Mouse (Mus musculus) mature B cell (primary cell): ENCODE data around the gene 2810006K23Rik.
"Not testable (repeated sequence)": the region's sequence is repeated elsewhere in the genome, so short reads cannot be mapped to it uniquely, and the experiment has no call there.

Experiments
- in situ Hi-C: fragments of 300-500 bp; cut with MboI; formaldehyde crosslinking; loops from 2 replicates; pipeline ENCODE4 v1.14.3; 2019

Gene 2810006K23Rik

GRCm38 (mm10) chr5:124327510-124328364 is at the start of gene 2810006K23Rik, which contains the start of gene Mphosph9:
Gene 2810006K23Rik, plus strand, starts transcription at chr5:124328089.
Gene Mphosph9, minus strand, starts transcription at chr5:124327972.
- in situ Hi-C loops, result no loop called here

- in situ Hi-C loops, result no loop called here
Observed at GRCm38 (mm10) chr5:124282854-124283253, 45.0 kb upstream of the 2810006K23Rik start.

- in situ Hi-C loops, result no loop called here
Observed at GRCm38 (mm10) chr5:124284330-124284729, 43.6 kb upstream of the 2810006K23Rik start.

- in situ Hi-C loops, result no loop called here
Observed at GRCm38 (mm10) chr5:124287616-124288247, 40.2 kb upstream of the 2810006K23Rik start.

- in situ Hi-C loops, result loop anchor here (5.0 kb wide), 1 partner anchor 128 kb away; no protein-coding TSS in a partner anchor
Observed at GRCm38 (mm10) chr5:124290216-124290615, 37.7 kb upstream of the 2810006K23Rik start.

- in situ Hi-C loops, result loop anchor here (5.0 kb wide), 1 partner anchor 132 kb away; no protein-coding TSS in a partner anchor
Observed at GRCm38 (mm10) chr5:124293967-124294366, 33.9 kb upstream of the 2810006K23Rik start.

GRCm38 (mm10) chr5:124296475-124296874 is 31.4 kb upstream of the 2810006K23Rik start:
- in situ Hi-C loops, result no loop called here

- in situ Hi-C loops, result not testable (repeated sequence)
Observed at GRCm38 (mm10) chr5:124299307-124299706, 28.6 kb upstream of the 2810006K23Rik start.

GRCm38 (mm10) chr5:124300132-124300531 is 27.8 kb upstream of the 2810006K23Rik start:
- in situ Hi-C loops, result no loop called here

- in situ Hi-C loops, result not testable (repeated sequence)
Observed at GRCm38 (mm10) chr5:124302853-124303252, 25.0 kb upstream of the 2810006K23Rik start.

GRCm38 (mm10) chr5:124309155-124309554 is 18.7 kb upstream of the 2810006K23Rik start:
- in situ Hi-C loops, result no loop called here

- in situ Hi-C loops, result no loop called here
Observed at GRCm38 (mm10) chr5:124310091-124310490, 17.8 kb upstream of the 2810006K23Rik start.

- in situ Hi-C loops, result no loop called here
Observed at GRCm38 (mm10) chr5:124315498-124315897, 12.4 kb upstream of the 2810006K23Rik start.

- in situ Hi-C loops, result no loop called here
Observed at GRCm38 (mm10) chr5:124315941-124316340, 11.9 kb upstream of the 2810006K23Rik start.

GRCm38 (mm10) chr5:124317648-124318047 is 10.2 kb upstream of the 2810006K23Rik start:
- in situ Hi-C loops, result no loop called here

GRCm38 (mm10) chr5:124326829-124327228 is 1.1 kb upstream of the 2810006K23Rik start:
- in situ Hi-C loops, result no loop called here

GRCm38 (mm10) chr5:124330086-124330485 is 2.2 kb downstream of the 2810006K23Rik start:
- in situ Hi-C loops, result no loop called here

GRCm38 (mm10) chr5:124334392-124334791 is 6.5 kb downstream of the 2810006K23Rik start:
- in situ Hi-C loops, result no loop called here

GRCm38 (mm10) chr5:124337103-124337502 is 9.2 kb downstream of the 2810006K23Rik start:
- in situ Hi-C loops, result no loop called here

GRCm38 (mm10) chr5:124337909-124338308 is 10.0 kb downstream of the 2810006K23Rik start:
- in situ Hi-C loops, result no loop called here

GRCm38 (mm10) chr5:124338791-124339190 is 10.9 kb downstream of the 2810006K23Rik start:
- in situ Hi-C loops, result no loop called here

GRCm38 (mm10) chr5:124341753-124342339 is 14.0 kb downstream of the 2810006K23Rik start:
- in situ Hi-C loops, result not testable (repeated sequence)
